Mouse (Mus musculus) mature B cell (primary cell): ENCODE measurements around the gene Sgk2.

Experiments
- in situ Hi-C: fragments of 300-500 bp; cut with MboI; formaldehyde crosslinking; loops from 2 replicates; pipeline ENCODE4 v1.14.3; 2019

Gene Sgk2

GRCm38 (mm10) chr2:162987218-162987617 lies at the start of gene Sgk2:
Sgk2 (plus strand) TSS chr2:162987330.
- in situ Hi-C loops: no loop called here

- in situ Hi-C loops: no loop called here
These were observed 47.6 kb upstream of the Sgk2 start for GRCm38 (mm10) chr2:162939562-162939961.

- in situ Hi-C loops: no loop called here
These were observed 43.8 kb upstream of the Sgk2 start, which contains the start of gene L3mbtl1 for GRCm38 (mm10) chr2:162943148-162943846. L3mbtl1 (plus strand) TSS chr2:162943472.

- in situ Hi-C loops: no loop called here
These were observed 43.2 kb upstream of the Sgk2 start for GRCm38 (mm10) chr2:162943931-162944330.

- in situ Hi-C loops: no loop called here
These were observed 40.2 kb upstream of the Sgk2 start for GRCm38 (mm10) chr2:162946964-162947363.

- in situ Hi-C loops: no loop called here
These were observed 39.4 kb upstream of the Sgk2 start for GRCm38 (mm10) chr2:162947736-162948135.

- in situ Hi-C loops: no loop called here
These were observed 38.9 kb upstream of the Sgk2 start for GRCm38 (mm10) chr2:162948221-162948620.

- in situ Hi-C loops: no loop called here
These were observed 36.4 kb upstream of the Sgk2 start for GRCm38 (mm10) chr2:162950776-162951175.

- in situ Hi-C loops: no loop called here
These were observed 30.3 kb upstream of the Sgk2 start for GRCm38 (mm10) chr2:162956843-162957242.

GRCm38 (mm10) chr2:162961321-162961720 lies 25.8 kb upstream of the Sgk2 start:
- in situ Hi-C loops: no loop called here

- in situ Hi-C loops: no loop called here
These were observed 20.4 kb upstream of the Sgk2 start for GRCm38 (mm10) chr2:162966734-162967133.

GRCm38 (mm10) chr2:162968357-162968756 lies 18.8 kb upstream of the Sgk2 start:
- in situ Hi-C loops: no loop called here

- in situ Hi-C loops: no loop called here
These were observed 18.0 kb upstream of the Sgk2 start for GRCm38 (mm10) chr2:162969101-162969500.

- in situ Hi-C loops: no loop called here
These were observed 16.2 kb upstream of the Sgk2 start for GRCm38 (mm10) chr2:162970896-162971295.

GRCm38 (mm10) chr2:162972752-162973151 lies 14.4 kb upstream of the Sgk2 start:
- in situ Hi-C loops: no loop called here

- in situ Hi-C loops: no loop called here
These were observed 13.9 kb upstream of the Sgk2 start for GRCm38 (mm10) chr2:162973206-162973605.

- in situ Hi-C loops: no loop called here
These were observed 13.5 kb upstream of the Sgk2 start for GRCm38 (mm10) chr2:162973637-162974036.

- in situ Hi-C loops: no loop called here
These were observed 11.9 kb upstream of the Sgk2 start for GRCm38 (mm10) chr2:162975157-162975775.

GRCm38 (mm10) chr2:162976001-162976400 lies 11.1 kb upstream of the Sgk2 start:
- in situ Hi-C loops: no loop called here

GRCm38 (mm10) chr2:162984381-162984780 lies 2.7 kb upstream of the Sgk2 start:
- in situ Hi-C loops: no loop called here

- in situ Hi-C loops: no loop called here
These were observed 1.2 kb upstream of the Sgk2 start for GRCm38 (mm10) chr2:162985923-162986322.

GRCm38 (mm10) chr2:162986764-162987163 lies 366 bp upstream of the Sgk2 start:
- in situ Hi-C loops: no loop called here

- in situ Hi-C loops: no loop called here
These were observed 1.1 kb downstream of the Sgk2 start for GRCm38 (mm10) chr2:162988235-162988634.
